8 mouse cellular contexts compared by ENCODE assay signal in the genomic region with DNA sequence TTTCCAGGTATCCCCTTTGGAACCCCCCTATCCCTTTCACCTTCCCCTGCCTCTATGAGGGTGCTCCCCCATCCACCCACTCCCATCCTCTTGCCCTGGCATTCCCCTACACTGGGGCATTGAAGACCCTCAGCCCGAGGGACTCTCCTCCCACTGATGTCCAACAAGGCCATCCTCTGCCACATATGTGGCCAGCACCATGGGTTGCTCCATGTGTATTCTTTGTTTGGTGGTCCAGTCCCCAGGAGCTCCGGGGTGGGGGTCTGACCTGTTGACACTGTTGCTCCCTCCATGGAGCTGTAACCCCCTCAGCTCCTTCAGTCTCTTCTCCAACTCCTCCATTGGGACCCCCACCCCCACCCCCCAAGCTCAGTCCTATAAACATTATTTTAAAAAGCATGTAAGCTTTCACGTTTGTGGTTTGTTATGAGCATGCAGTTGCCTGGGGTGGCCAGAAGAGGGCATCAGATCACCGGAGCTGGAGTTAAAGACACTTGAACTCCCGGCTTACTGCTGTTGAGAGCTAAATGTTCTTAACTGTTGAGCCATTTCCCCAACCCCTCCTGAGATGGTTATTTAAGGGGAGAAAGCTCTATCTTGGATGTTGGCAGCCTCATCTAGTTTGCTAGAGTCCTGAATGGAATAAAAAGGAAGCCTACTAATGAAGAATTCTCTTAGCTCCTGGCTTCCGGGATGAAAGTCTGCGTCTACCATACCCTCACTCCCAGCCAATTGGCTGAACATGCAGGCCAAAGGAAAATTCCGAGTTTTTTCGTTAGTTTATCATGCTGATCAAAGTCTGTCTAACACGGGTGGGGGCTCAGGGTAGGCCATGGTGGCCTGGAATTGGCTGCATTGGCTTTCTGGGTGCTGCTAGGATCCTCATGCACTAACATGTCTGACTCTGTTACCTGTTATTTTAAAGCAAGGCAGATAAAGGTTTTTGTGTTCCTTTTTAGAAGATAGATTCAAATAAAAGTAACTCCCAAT. TPM values are rescaled to one million over a fixed set of nuclear protein-coding genes. Genes with fewer than 3 reads are reported as not detected.
A peak's percentile ranks its signal among the peaks of the same experiment; 100 is the strongest.
DNase-seq lines count a peak whose midpoint lies in the region; ATAC-seq and TF ChIP-seq lines count a peak whose summit lies in the region.

No protein-coding gene starts in this region.

- TF ChIP-seq CTCF in gastrocnemius, adult 2 months (IDR thresholded peaks at IDR 0.05), result peak; percentile 66

- intact Hi-C loops in gastrocnemius, adult 2 months (cut with DNase I), result loop anchor here (5.0 kb wide), 1 partner anchor 591 kb away; no protein-coding TSS in a partner anchor
- intact Hi-C loops in heart, postnatal 14 days (cut with DNase I), result loop anchor here (2.0 to 5.0 kb wide), 3 partner anchors 104 to 591 kb away; no protein-coding TSS in a partner anchor

- peak; percentile 29 for DNase-seq in gastrocnemius, adult 2 months
- no peak for DNase-seq in gastrocnemius, adult 8-10 months (ENCODE audit: low spot score in 2 of 2)
- DNase-seq in R1 (ENCODE audit: low read depth, low spot score), result peak; percentile 50
- DNase-seq in cerebellum, postnatal 36 days, result peak; percentile 66 to 71
- DNase-seq in heart, postnatal 14 days, result peak; percentile 41 to 66
- DNase-seq in kidney, postnatal 25 days, result peak; percentile 54 to 56
- DNase-seq in right cerebral cortex, postnatal 14 days, result peak; percentile 59

- no peak overlapping the region for H3K4me3 ChIP-seq in gastrocnemius, adult 2 months

- peak; percentile 93 for ATAC-seq in megakaryocyte, adult 5-6 weeks (ENCODE audit: poor library complexity, severe bottlenecking)

- no peak overlapping the region for H3K27ac ChIP-seq in gastrocnemius, adult 2 months

RNA-seq across cellular contexts. Expression of gene Dck, which starts 26.8 kb away (rescaled TPM):
- total RNA-seq in gastrocnemius, adult 2 months (2021), result 1 to 10 TPM; 1.0 to 1.4 TPM
- 1 to 10 TPM; 1.0 to 1.4 (median 1.2) TPM for total RNA-seq in gastrocnemius, adult 8-10 months (2022)
- total RNA-seq in heart, postnatal 14 days (2021), result 1 to 10 TPM; 3.8 to 7.7 TPM
- 120 and 142 TPM in 2 replicates for total RNA-seq in megakaryocyte, adult 5-6 weeks (2015)
- total RNA-seq in megakaryocyte, adult 5-6 weeks (2017), result 62.9 and 65.5 TPM in 2 replicates

Comparison
In these comparisons a context has a peak if more than half of its experiments do, and no peak if none do; other contexts are left out.
1. DNase-seq: peak in gastrocnemius, adult 2 months (single experiment), R1 (single experiment), cerebellum, postnatal 36 days (2 of 2), heart, postnatal 14 days (2 of 2), kidney, postnatal 25 days (2 of 2) and right cerebral cortex, postnatal 14 days (single experiment); none in gastrocnemius, adult 8-10 months (0 of 2).
2. RNA of gene Dck, which starts 26.8 kb away (total RNA-seq): 62.9 to 142 TPM in megakaryocyte, adult 5-6 weeks; 3.8 to 7.7 TPM in heart, postnatal 14 days, 1.0 to 1.4 TPM in gastrocnemius, adult 2 months and 1.0 to 1.4 TPM in gastrocnemius, adult 8-10 months; every median in the first group is over 4 times any median in the second.